Mouse (Mus musculus): Measurements from ENCODE around the gene Cst13.

GRCm38 (mm10) chr2:148856630-148857400 lies 36.9 kb downstream of the Cst13 start:
- TF ChIP-seq CTCF (IDR thresholded peaks at IDR 0.05; ENCODE audit: low read depth, low read length), result no peak
- TF ChIP-seq GATA1 (IDR thresholded peaks at IDR 0.05; ENCODE audit: borderline replicate concordance, low read length), result no peak
